Mouse (Mus musculus) regulatory T cell (primary cell): Measurements from ENCODE around the gene Col2a1.

ENCODE experiments used
- in situ Hi-C: fragments of 300-600 bp; cut with MboI, MseI; formaldehyde crosslinking; loops from one replicate; pipeline ENCODE4 v1.15.1; 2025; ENCODE audit warnings: high pct_unique_total_duplicates

Col2a1 gene

DNA sequence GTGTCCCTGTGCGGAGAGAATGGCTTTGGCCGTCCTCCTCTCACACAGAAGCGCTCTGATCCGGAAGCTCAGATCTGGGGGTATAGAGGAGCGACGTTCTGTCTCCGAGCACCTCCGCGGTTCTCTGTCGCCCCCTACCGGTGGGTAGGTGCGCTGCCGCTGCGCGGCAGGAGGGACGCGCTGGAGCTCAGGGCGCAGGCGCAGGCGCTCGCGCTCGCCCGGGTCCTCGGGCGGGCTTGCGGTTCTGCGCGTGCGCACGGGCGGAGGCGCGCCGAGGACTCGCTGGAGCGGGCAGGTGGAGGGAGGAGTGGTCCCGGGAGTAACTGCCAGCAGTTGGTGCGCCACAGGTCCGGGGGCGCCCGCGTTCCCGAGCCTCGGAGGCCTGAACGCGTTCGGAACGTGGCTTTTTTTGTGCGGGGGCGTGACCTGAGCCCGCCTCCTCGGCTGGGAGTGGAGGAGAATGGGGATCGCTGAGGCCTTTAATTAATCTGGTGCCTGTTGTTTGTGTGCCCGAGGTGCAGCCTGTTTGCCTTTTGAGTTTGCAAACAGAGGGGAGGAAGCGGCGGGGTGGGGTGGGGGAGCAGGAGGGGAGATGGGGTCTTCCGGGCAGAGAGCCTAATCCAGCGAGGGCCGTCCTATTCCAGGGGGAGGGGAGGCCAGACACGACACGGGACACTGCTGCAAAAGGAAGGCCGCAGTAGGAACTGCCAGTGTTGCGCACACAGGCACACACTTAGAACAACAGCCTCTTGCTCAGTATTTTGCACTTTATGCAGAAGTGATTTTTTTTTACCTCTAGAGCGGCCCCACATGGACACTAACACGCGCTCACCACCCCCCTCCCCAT, 40.3 kb downstream of the Col2a1 start, which contains the start of gene Tmem106c:
Gene Tmem106c, plus strand, starts transcription at position 212 of the 847 bp plus-strand sequence.
- in situ Hi-C loops: loop anchor here (10.0 kb wide), 1 partner anchor 769 kb away; no protein-coding TSS in a partner anchor

- in situ Hi-C loops: loop anchor here (10.0 kb wide), 1 partner anchor 769 kb away; no protein-coding TSS in a partner anchor
Observed at GRCm38 (mm10) chr15:97963329-97963988, 41.0 kb downstream of the Col2a1 start.

GRCm38 (mm10) chr15:97956416-97956815, 48.1 kb downstream of the Col2a1 start:
- in situ Hi-C loops: no loop called here

GRCm38 (mm10) chr15:97955742-97956141, 48.8 kb downstream of the Col2a1 start:
- in situ Hi-C loops: no loop called here

- in situ Hi-C loops: no loop called here
Observed at GRCm38 (mm10) chr15:97955286-97955685, 49.2 kb downstream of the Col2a1 start.

DNA sequence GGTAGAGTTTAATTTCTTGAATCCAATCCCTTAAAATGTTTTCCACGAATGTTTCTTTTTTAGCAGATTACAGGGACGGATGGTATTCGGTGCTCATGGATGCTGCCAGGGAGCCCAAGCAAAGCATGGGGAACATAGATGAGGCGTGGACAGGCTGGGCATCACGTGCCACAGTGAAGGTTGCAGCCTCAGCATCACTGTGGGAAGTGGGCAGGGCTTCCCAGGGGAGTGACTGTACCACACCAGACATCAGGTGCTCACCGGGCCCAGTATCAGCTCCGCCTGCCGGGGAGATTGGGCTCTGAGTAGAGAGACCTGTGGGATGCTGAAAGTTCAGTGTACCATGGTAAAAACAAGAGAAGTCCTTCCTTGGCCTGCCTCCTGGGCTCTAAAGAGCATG, 49.8 kb downstream of the Col2a1 start:
- in situ Hi-C loops: no loop called here

DNA sequence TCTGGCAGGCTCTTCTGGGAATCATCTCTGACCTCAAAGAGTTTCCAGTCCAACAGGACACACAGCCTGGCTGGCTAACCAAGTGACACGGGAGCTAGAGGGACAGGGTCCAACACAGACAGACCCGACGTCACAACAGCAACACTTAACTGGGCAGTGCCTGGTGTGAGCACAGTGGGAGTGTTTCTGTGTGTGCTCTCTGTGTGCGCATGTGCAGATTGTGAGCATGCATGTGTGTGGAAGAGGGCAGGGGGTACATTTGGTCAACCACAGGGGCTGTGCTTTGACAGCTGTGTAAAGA, 51.7 kb downstream of the Col2a1 start:
- in situ Hi-C loops: no loop called here

GRCm38 (mm10) chr15:97952137-97952888, 52.2 kb downstream of the Col2a1 start:
- in situ Hi-C loops: no loop called here

DNA sequence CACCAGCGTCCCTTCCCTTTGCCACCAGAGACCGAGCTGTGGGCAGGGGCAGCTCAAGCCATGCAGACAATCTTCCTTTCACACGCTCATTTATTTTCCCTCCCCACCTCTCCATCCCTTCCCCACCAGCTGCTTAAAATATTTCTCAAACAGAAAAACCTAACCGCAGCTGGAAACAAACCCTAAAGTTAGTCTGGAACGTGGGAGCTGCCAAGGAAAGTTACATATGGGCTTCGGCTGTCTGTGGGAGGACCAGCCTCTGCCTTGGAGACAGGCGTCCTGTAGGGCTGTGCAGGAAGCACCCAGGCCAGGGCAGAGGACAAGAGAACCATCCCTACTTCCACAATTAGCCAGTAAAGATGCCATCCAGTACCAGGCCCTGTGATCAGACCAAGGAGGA, 54.3 kb downstream of the Col2a1 start:
- in situ Hi-C loops: no loop called here

DNA sequence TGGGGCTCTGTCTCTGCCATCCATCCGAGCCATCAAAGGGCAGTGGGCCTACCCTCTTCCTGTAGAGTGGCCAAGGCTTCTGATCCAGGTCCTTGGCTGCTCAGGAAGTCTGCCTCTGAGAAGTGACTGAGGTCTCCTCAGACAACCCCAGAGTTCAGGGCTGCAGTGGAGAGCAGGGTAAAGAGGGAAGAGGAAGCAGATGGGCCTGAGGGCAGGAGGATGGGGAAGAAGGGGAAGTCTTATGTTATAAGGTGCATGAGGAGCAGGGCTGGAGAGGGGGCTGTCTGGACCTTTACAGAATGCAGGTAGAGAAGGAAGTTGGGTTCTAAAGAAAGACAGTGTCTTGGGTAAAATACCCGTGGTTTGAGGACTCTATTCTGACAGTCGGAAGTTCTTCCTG, 54.8 kb downstream of the Col2a1 start:
- in situ Hi-C loops: loop anchor here (5.0 kb wide), 1 partner anchor 82 kb away; no protein-coding TSS in a partner anchor

DNA sequence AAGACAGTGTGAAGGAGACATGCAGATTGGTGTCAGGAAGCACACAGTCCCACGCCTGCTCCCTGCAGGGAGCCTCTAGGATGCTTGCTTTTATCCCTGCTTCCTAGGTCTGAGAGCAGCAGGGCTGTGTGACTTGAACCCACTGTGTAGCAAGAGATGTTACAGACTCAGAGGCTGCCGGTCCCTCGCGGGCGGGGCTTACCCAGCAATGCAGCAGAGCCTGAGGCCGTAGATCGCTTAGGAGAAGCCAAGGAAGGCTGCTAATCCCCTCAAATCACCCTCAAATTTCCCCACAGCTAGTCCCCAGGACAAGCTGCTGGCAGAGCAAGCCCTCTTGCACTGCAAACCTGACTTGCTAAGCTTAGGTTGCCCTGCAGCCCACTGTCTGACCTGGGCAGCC, 55.8 kb downstream of the Col2a1 start:
- in situ Hi-C loops: loop anchor here (5.0 kb wide), 1 partner anchor 81 kb away; no protein-coding TSS in a partner anchor

GRCm38 (mm10) chr15:97945656-97946315, 58.7 kb downstream of the Col2a1 start:
- in situ Hi-C loops: loop anchor here (5.0 kb wide), 1 partner anchor 78 kb away; no protein-coding TSS in a partner anchor

DNA sequence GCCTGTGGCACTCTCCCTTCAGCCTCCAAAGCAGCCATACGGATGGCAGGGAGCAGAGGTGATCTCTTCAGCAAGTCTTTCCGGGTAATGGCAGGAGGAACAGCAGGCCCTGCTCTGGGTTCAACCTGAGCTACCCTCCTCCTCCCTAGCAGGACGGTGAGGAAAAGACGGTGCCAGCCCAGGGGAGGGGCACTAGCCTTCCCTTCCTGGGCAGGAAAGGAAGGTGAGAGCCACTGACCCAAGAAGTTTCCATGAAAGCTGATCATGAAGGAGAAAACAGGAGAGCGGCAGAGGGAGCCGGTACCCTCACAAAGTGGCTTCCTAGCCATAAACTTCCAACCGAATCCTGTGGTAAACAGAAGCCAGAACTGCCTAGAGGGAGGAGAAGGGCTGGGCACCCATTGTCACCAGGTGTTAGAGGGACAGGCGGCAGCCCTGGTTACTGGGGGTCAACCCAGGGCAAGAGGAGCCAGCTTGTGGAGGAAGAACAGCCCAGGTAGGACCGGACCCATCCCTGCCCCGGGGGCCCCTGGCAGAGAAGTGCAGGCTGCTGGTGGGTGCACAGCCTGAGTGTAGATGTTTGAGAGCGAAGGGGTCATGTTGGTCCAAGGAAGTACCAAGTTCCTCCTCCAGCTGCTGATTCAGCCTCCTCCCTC, 59.4 kb downstream of the Col2a1 start:
- in situ Hi-C loops: loop anchor here (5.0 kb wide), 1 partner anchor 78 kb away; no protein-coding TSS in a partner anchor

- in situ Hi-C loops: no loop called here
Observed at GRCm38 (mm10) chr15:97943356-97943755, 61.1 kb downstream of the Col2a1 start.

- in situ Hi-C loops: no loop called here
Observed at GRCm38 (mm10) chr15:97942538-97942937, 62.0 kb downstream of the Col2a1 start.

DNA sequence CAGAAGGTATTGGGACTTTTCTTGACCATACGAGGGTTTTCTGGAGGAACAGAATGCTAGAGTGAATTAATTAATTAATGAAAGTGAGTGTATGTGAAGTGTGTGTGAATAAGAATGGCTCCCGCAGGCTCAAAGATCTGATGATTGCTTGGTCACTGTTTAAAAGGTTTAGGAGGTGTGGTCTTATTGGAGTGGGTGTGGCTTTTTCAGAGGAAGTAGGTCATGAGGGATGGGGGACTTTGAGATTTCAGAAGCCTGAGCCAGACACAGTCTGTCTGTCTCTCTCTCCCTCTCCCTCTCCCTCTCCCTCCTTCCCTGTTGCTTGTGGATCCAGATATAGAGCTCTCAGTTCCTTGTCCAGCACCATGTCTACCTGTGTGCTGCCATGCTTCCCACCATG, 63.2 kb downstream of the Col2a1 start:
- in situ Hi-C loops: no loop called here

DNA sequence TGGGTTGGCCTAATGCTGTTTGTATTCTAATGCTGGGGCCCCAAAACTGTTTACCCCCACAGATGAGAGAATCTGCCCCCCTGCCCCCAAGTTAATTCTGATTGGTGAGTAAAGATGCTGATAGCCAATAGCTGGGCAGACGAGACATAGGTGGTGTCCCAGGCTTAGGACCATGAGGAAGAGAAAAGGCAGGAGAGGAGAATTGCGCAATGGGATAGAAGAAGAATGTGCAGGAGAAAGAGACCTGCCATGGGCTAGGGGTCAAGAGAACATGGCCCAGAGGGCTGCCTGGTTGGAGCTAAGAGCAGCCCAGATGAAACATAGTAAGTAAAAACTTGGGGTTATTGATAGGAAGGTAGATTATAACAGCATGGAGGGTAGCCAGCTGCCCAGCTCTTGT, 64.4 kb downstream of the Col2a1 start:
- in situ Hi-C loops: no loop called here

DNA sequence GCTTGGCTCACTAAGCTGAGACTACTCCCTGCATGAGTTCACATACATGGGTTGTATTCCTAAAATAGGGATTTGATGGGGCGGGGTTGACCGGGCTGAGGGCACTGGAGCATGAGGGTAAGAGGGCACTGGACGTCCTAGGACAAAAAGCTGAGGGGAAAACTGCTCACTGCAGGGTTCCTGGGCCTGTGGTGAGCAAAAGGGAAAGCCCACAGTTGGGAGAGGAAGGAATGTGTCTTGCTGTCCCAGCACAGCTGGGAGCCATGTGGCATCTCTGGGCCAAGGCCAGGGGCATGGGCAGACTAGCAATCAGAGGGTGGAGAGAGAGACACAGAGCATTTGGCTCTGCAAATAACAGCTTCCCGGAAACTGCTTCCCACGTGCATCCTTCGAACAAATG, 65.9 kb downstream of the Col2a1 start:
- in situ Hi-C loops: no loop called here

DNA sequence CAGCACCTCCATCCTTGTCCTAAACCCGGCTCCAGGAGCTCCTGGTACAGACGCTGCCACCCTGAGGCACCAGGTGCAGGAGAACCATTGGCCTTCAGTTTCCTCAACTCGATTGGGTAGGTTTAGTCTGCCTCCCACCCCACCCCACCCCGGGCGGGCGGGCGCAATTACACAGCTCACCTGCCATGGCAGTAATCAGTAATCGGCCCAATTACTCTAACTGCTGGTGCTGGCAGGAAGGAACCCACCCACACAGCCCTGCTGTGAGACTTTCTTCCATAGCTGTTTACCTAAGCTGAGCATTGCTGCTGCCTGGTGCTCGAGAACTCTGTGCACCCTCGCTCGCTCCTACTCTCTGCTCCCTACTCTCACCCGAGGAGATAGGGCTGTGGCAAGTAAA, 72.1 kb downstream of the Col2a1 start:
- in situ Hi-C loops: no loop called here

GRCm38 (mm10) chr15:97929259-97929824, 75.2 kb downstream of the Col2a1 start:
- in situ Hi-C loops: no loop called here

GRCm38 (mm10) chr15:97927821-97928220, 76.7 kb downstream of the Col2a1 start:
- in situ Hi-C loops: no loop called here
